Mouse (Mus musculus): ENCODE measurements around the gene Brf1.

DNA sequence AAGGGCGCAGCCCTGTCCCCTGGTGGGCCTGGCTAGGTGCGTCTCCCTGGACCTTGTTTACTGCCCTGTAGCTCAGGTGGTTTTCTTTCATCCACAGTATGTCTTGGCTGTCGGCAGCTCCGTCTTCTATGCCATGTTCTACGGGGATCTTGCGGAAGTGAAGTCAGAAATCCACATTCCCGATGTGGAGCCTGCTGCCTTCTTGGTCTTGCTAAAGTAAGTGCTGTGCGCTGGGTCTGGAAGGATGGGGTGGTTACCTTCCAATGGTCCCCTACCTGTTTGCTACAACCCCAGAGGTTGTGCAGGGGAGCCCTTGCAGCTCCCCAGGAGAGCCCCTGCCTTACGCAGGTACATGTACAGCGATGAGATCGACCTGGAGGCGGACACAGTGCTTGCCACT, 23.3 kb downstream of the Brf1 start:
- TF ChIP-seq CTCF (IDR thresholded peaks at IDR 0.05; ENCODE audit: insufficient read depth, low read length) (no peak), POLR2A (IDR thresholded peaks at IDR 0.05; ENCODE audit: borderline replicate concordance, extremely low read depth, low read depth, low read length) (no peak)
